ENCODE assay signal across 24 mouse cellular contexts in the genomic region with DNA sequence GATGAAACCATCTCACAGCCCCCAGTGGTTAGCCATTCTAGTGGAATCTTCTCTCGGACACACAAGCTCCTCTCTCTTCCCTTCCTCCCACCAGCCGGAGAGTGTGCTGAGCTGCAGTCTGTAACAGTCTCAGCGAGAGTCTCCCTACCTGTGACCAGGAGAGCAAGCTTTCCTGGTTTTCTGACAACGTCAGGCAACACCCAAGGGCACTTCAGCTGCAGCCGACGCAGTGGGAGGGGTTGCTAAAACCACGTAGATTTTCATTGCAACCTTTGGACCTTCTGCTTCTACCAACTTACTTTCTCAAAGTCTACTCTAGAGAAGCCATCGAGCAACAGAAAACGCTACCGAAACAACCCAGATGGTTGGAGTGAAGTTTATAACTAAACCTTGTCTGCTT. TPM values are rescaled to one million over a fixed set of nuclear protein-coding genes. Genes with fewer than 3 reads are reported as not detected.
DNase-seq lines count a peak whose midpoint lies in the region; ATAC-seq and TF ChIP-seq lines count a peak whose summit lies in the region.
"Had no signal": no experiment of that assay in that cellular context is flagged by ENCODE, and none has a peak within 500 bp of the region (broad histone marks: within the 10 kb centered on the region; RNA-seq: fewer than 3 reads in every experiment).

No protein-coding gene starts in this region.

- H3K4me2 ChIP-seq in lung, postnatal 0 days (replicated peaks; ENCODE audit: low read depth, low read length), result no peak overlapping the region
- no peak overlapping the region for H3K4me2 ChIP-seq in stomach, postnatal 0 days (replicated peaks; ENCODE audit: low read depth)
- H3K4me2 ChIP-seq: embryonic facial prominence, embryonic 13.5 days; forebrain, embryonic 12.5 days had no signal

- TF ChIP-seq POLR2A in kidney, adult 2 months (IDR thresholded peaks at IDR 0.05; ENCODE audit: low read depth, low read length), result no peak
- no peak for TF ChIP-seq POLR2A in small intestine, adult 2 months (IDR thresholded peaks at IDR 0.05; ENCODE audit: low read depth, low read length)

- 58% methylated on average over 10 of the region's 10 CpGs for WGBS in kidney, adult 2 months
- WGBS in lung, postnatal 0 days, result 58% methylated on average over 10 of the region's 10 CpGs
- WGBS in small intestine, adult 2 months, result 30% methylated on average over 10 of the region's 10 CpGs
- WGBS in stomach, postnatal 0 days, result 58% methylated on average over 10 of the region's 10 CpGs

- H3K9ac ChIP-seq in lung, postnatal 0 days (replicated peaks; ENCODE audit: low read depth), result no peak overlapping the region
- no peak overlapping the region for H3K9ac ChIP-seq in stomach, postnatal 0 days (ENCODE audit: low read length)
- H3K9ac ChIP-seq: embryonic facial prominence, embryonic 13.5 days; forebrain, embryonic 12.5 days had no signal

- intact Hi-C loops in heart, postnatal 14 days (cut with DNase I), result no loop called here

- H3K4me1 ChIP-seq in kidney, adult 2 months (ENCODE audit: control insufficient read depth, insufficient read depth, low read length), result peaks cover 3% of the 10 kb centered on the region; the same call in 1 of the 2 replicates
- H3K4me1 ChIP-seq in lung, postnatal 0 days (ENCODE audit: insufficient read depth, low read depth, low read length), result no peaks in the 10 kb centered on the region
- peaks cover 11% of the 10 kb centered on the region; the same call in 1 of the 2 replicates for H3K4me1 ChIP-seq in small intestine, adult 2 months (ENCODE audit: control insufficient read depth, insufficient read depth, insufficient read length, low read length)
- no peaks in the 10 kb centered on the region for H3K4me1 ChIP-seq in stomach, postnatal 0 days (replicated peaks; ENCODE audit: control insufficient read depth, insufficient read depth)
- H3K4me1 ChIP-seq: embryonic facial prominence, embryonic 13.5 days; forebrain, embryonic 12.5 days; heart, embryonic 10.5 days had no signal

- no peak for TF ChIP-seq EP300 in lung, postnatal 0 days (IDR thresholded peaks at IDR 0.05)
- TF ChIP-seq EP300 in stomach, postnatal 0 days (optimal IDR thresholded peaks at IDR 0.05), result no peak

- ATAC-seq in lung, postnatal 0 days, result no peak
- ATAC-seq in stomach, postnatal 0 days (ENCODE audit: low FRiP score, low TSS enrichment), result peak; percentile 92
- ATAC-seq: forebrain, embryonic 16.5 days had no signal

- no peak for TF ChIP-seq CTCF in kidney, adult 2 months (conservative IDR thresholded peaks at IDR 0.05; ENCODE audit: insufficient read depth, insufficient read length, low read depth, low read length)
- no peak for TF ChIP-seq CTCF in lung, postnatal 0 days (IDR thresholded peaks at IDR 0.05)
- no peak for TF ChIP-seq CTCF in small intestine, adult 2 months (IDR thresholded peaks at IDR 0.05; ENCODE audit: extremely low read depth, insufficient read length, insufficient replicate concordance, low read depth, low read length)
- TF ChIP-seq CTCF in stomach, postnatal 0 days (IDR thresholded peaks at IDR 0.05; ENCODE audit: low read depth), result no peak

- H3K36me3 ChIP-seq in kidney, adult 2 months (ENCODE audit: control insufficient read depth, insufficient read depth, low read length), result no peaks in the 10 kb centered on the region
- H3K36me3 ChIP-seq in lung, postnatal 0 days (ENCODE audit: insufficient read depth, low read length), result no peaks in the 10 kb centered on the region
- H3K36me3 ChIP-seq in small intestine, adult 2 months (ENCODE audit: control insufficient read depth, insufficient read depth, low read length), result no peaks in the 10 kb centered on the region
- H3K36me3 ChIP-seq in stomach, postnatal 0 days (ENCODE audit: control insufficient read depth, insufficient read depth, low read length), result no peaks in the 10 kb centered on the region
- H3K36me3 ChIP-seq: embryonic facial prominence, embryonic 13.5 days; forebrain, embryonic 12.5 days; heart, embryonic 10.5 days; hindbrain, embryonic 10.5 days had no signal

- peak; percentile 53 for DNase-seq in kidney, adult 2 months
- no peak for DNase-seq in kidney, postnatal 14 days
- peak; percentile 33 for DNase-seq in lung, postnatal 0 days (ENCODE audit: low spot score)
- DNase-seq in lung, postnatal 4 days, result no peak
- peak; percentile 84 for DNase-seq in stomach, postnatal 0 days (ENCODE audit: low spot score)
- DNase-seq in urinary bladder, postnatal 25 days (ENCODE audit: low spot score), result no peak
- no peak for DNase-seq in heart, postnatal 14 days
- DNase-seq: adrenal gland, postnatal 14 days; cerebellum, adult 11-12 months; cerebellum, adult 9-10 months; cerebellum, postnatal 25 days; gastrocnemius, postnatal 10 days; heart, adult 18-20 months; heart, postnatal 10 days had no signal

- no peaks in the 10 kb centered on the region for H3K27me3 ChIP-seq in kidney, adult 2 months (replicated peaks; ENCODE audit: control insufficient read depth, insufficient read depth, low read length)
- no peaks in the 10 kb centered on the region for H3K27me3 ChIP-seq in lung, postnatal 0 days (replicated peaks; ENCODE audit: insufficient read depth, low read length)
- H3K27me3 ChIP-seq in small intestine, adult 2 months (ENCODE audit: control insufficient read depth, insufficient read depth, low read length), result no peaks in the 10 kb centered on the region
- no peaks in the 10 kb centered on the region for H3K27me3 ChIP-seq in stomach, postnatal 0 days (ENCODE audit: control insufficient read depth, insufficient read depth, low read length)
- H3K27me3 ChIP-seq: embryonic facial prominence, embryonic 13.5 days; forebrain, embryonic 12.5 days had no signal

- no peak overlapping the region for H3K4me3 ChIP-seq in kidney, adult 2 months (ENCODE audit: insufficient read depth, low read depth, low read length)
- no peak overlapping the region for H3K4me3 ChIP-seq in lung, postnatal 0 days (ENCODE audit: low read depth, low read length)
- no peak overlapping the region for H3K4me3 ChIP-seq in small intestine, adult 2 months (ENCODE audit: low read depth, low read length)
- H3K4me3 ChIP-seq in stomach, postnatal 0 days (ENCODE audit: low read depth, low read length), result no peak overlapping the region
- H3K4me3 ChIP-seq: embryonic facial prominence, embryonic 13.5 days; forebrain, embryonic 12.5 days; heart, embryonic 10.5 days; hindbrain, embryonic 10.5 days had no signal

- no peaks in the 10 kb centered on the region for H3K9me3 ChIP-seq in lung, postnatal 0 days (ENCODE audit: low read length)
- H3K9me3 ChIP-seq in stomach, postnatal 0 days (ENCODE audit: control insufficient read depth, low read length), result no peaks in the 10 kb centered on the region
- H3K9me3 ChIP-seq: embryonic facial prominence, embryonic 13.5 days; forebrain, embryonic 12.5 days; heart, embryonic 10.5 days; hindbrain, embryonic 10.5 days had no signal

- H3K27ac ChIP-seq in kidney, adult 2 months (ENCODE audit: insufficient read depth, low read depth, low read length), result no peak overlapping the region
- no peak overlapping the region for H3K27ac ChIP-seq in lung, postnatal 0 days (ENCODE audit: low read length)
- H3K27ac ChIP-seq in small intestine, adult 2 months (ENCODE audit: insufficient read depth, low read depth, low read length), result peak overlapping the region; percentile 18; the same call in 1 of the 2 replicates
- H3K27ac ChIP-seq in stomach, postnatal 0 days (replicated peaks), result 0 out of 2 replicates have a peak overlapping the region, but pooled peaks have one; percentile 30
- H3K27ac ChIP-seq: embryonic facial prominence, embryonic 13.5 days; forebrain, embryonic 12.5 days; heart, embryonic 10.5 days; hindbrain, embryonic 10.5 days had no signal

RNA-seq across cellular contexts. Expression of gene Pla2g2d, which starts 3.6 kb away (rescaled TPM):
- polyA plus RNA-seq in kidney, adult 2 months (2012; rRNA removed), result 0.64 and 8.4 TPM in 2 replicates
- not detected in 2 replicates for polyA plus RNA-seq in lung, postnatal 0 days (2015; fragmentation: Nextera tagmentation; extraction: Ambion mirVana)
- 6.5 and 7.8 TPM in 2 replicates for polyA plus RNA-seq in small intestine, adult 2 months (2012; rRNA removed)
- 0.21 and 0.27 TPM in 2 replicates for polyA plus RNA-seq in stomach, postnatal 0 days (2015; fragmentation: Nextera tagmentation; extraction: Ambion mirVana)
- total RNA-seq in heart, postnatal 14 days (2021), result under 1 TPM in 1 of 2 experiments, not detected in 1; 0.17 TPM
- total RNA-seq: gastrocnemius, postnatal 10 days; gastrocnemius, postnatal 4 days; heart, postnatal 10 days; MEL had no signal
- polyA plus RNA-seq: C2C12; forebrain, embryonic 12.5 days; heart, embryonic 14.5 days had no signal

RNA-seq across cellular contexts. Expression of gene Pla2g2f, which starts 14.5 kb away (rescaled TPM):
- polyA plus RNA-seq in kidney, adult 2 months (2012; rRNA removed), result 0.03 TPM in 1 of 2 replicates, not detected in the other
- polyA plus RNA-seq in lung, postnatal 0 days (2015; fragmentation: Nextera tagmentation; extraction: Ambion mirVana), result not detected in 2 replicates
- polyA plus RNA-seq in small intestine, adult 2 months (2012; rRNA removed), result 4.4 and 14.5 TPM in 2 replicates
- polyA plus RNA-seq in stomach, postnatal 0 days (2015; fragmentation: Nextera tagmentation; extraction: Ambion mirVana), result 8.2 and 8.7 TPM in 2 replicates
- total RNA-seq in heart, postnatal 14 days (2021), result under 1 TPM; 0.20 to 0.36 TPM
- total RNA-seq: gastrocnemius, postnatal 10 days; gastrocnemius, postnatal 4 days; MEL had no signal
- polyA plus RNA-seq: C2C12; forebrain, embryonic 12.5 days; forebrain, embryonic 16.5 days; heart, embryonic 14.5 days had no signal

RNA-seq across cellular contexts. Expression of gene Ubxn10, which starts 35.0 kb away (rescaled TPM):
- 5.6 and 6.8 TPM in 2 replicates for polyA plus RNA-seq in kidney, adult 2 months (2012; rRNA removed)
- polyA plus RNA-seq in lung, postnatal 0 days (2015; fragmentation: Nextera tagmentation; extraction: Ambion mirVana), result 10.1 and 11.7 TPM in 2 replicates
- polyA plus RNA-seq in small intestine, adult 2 months (2012; rRNA removed), result 0.96 and 1.2 TPM in 2 replicates
- polyA plus RNA-seq in stomach, postnatal 0 days (2015; fragmentation: Nextera tagmentation; extraction: Ambion mirVana), result 0.64 and 0.81 TPM in 2 replicates
- 1 to 10 TPM in 1 of 2 experiments, under 1 TPM in 1; 0.93 to 1.7 TPM for total RNA-seq in heart, postnatal 14 days (2021)
- total RNA-seq: MEL had no signal
- polyA plus RNA-seq: C2C12 had no signal

RNA-seq across cellular contexts. Expression of gene Pla2g2c, which starts 47.4 kb away (rescaled TPM):
- polyA plus RNA-seq in kidney, adult 2 months (2012; rRNA removed), result 0.87 and 1.2 TPM in 2 replicates
- 0.43 and 0.53 TPM in 2 replicates for polyA plus RNA-seq in lung, postnatal 0 days (2015; fragmentation: Nextera tagmentation; extraction: Ambion mirVana)
- polyA plus RNA-seq in small intestine, adult 2 months (2012; rRNA removed), result 0.13 and 0.24 TPM in 2 replicates
- polyA plus RNA-seq in stomach, postnatal 0 days (2015; fragmentation: Nextera tagmentation; extraction: Ambion mirVana), result 0.30 and 0.31 TPM in 2 replicates
- not detected for total RNA-seq in heart, postnatal 14 days (2021)
- total RNA-seq: adrenal gland, postnatal 14 days; heart, postnatal 10 days; MEL had no signal
- polyA plus RNA-seq: C2C12; forebrain, embryonic 16.5 days had no signal

Comparison
In these comparisons a context has a peak if more than half of its experiments do, and no peak if none do; other contexts are left out.
1. DNase-seq: peak in kidney, adult 2 months (single experiment), lung, postnatal 0 days (single experiment) and stomach, postnatal 0 days (single experiment); none in kidney, postnatal 14 days (single experiment), lung, postnatal 4 days (0 of 2), urinary bladder, postnatal 25 days (single experiment) and heart, postnatal 14 days (0 of 2).
2. H3K27ac ChIP-seq: peak in small intestine, adult 2 months (single experiment) and stomach, postnatal 0 days (single experiment); none in kidney, adult 2 months (single experiment) and lung, postnatal 0 days (single experiment).